Mouse (Mus musculus) myocyte (in vitro differentiated cells): ENCODE data around the gene Cacng8.

Source experiments
- CEBPB ChIP-seq: IDR thresholded peaks from 2 replicates; pipeline ENCODE4 v1.6.1; 2011; ENCODE audit warnings: mild to moderate bottlenecking, moderate library complexity; ENCODE audit not compliant: poor library complexity, insufficient read depth, severe bottlenecking
- MAX ChIP-seq: IDR thresholded peaks from one replicate; pipeline ENCODE4 v1.6.1; 2011; ENCODE audit warnings: low read depth, mild to moderate bottlenecking, control low read depth
- MYOD1 ChIP-seq, 3 experiments: IDR thresholded peaks; one replicate each; pipeline ENCODE4 v1.6.1; 2011; ENCODE audit warnings: control low read depth in 2 of 3, low read depth in 2 of 3, mild to moderate bottlenecking in 2 of 3, moderate library complexity in 1 of 3; ENCODE audit not compliant: insufficient read length in 2 of 3, control insufficient read depth in 1 of 3
- POLR2A ChIP-seq: IDR thresholded peaks from one replicate; pipeline ENCODE4 v1.6.1; 2011; ENCODE audit warnings: low read depth, mild to moderate bottlenecking, control low read depth, moderate library complexity; ENCODE audit not compliant: insufficient read length
- POLR2AphosphoS2 ChIP-seq: IDR thresholded peaks from one replicate; pipeline ENCODE4 v1.6.1; 2011; ENCODE audit warnings: low read depth, control low read depth; ENCODE audit not compliant: insufficient read length
- REST ChIP-seq: IDR thresholded peaks from one replicate; pipeline ENCODE4 v1.6.1; 2011; ENCODE audit warnings: mild to moderate bottlenecking, control low read depth, moderate library complexity; ENCODE audit not compliant: insufficient read depth, insufficient read length
- TCF3 ChIP-seq: IDR thresholded peaks from one replicate; pipeline ENCODE4 v1.6.1; 2011; ENCODE audit warnings: low read depth, control low read depth; ENCODE audit not compliant: insufficient read length
- USF1 ChIP-seq: IDR thresholded peaks from one replicate; pipeline ENCODE4 v1.6.1; 2011; ENCODE audit warnings: low read depth, mild to moderate bottlenecking, control low read depth, moderate library complexity

DNA sequence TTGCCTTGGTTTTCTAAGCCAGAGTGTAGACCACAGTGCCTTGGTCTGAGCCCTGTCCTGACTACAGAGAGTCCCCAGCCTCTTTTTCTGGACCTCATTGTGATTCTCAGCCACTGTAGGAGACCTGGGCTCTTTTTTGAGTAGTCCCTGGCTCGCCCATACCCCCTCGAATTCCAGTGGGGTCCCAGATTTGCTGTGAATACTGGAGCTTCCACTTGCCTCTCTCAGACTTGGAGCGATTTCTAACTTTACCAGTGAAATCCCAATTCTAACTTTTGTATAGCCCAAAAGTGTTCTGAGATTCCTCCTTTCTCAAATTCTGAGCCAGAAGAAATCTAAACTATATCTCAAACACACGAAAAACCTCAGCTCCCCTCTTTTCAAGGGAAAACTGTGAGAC is 33.4 kb downstream of the Cacng8 start, which contains the start of gene Cacng6:
- no peak for TF ChIP-seq POLR2A
- TF ChIP-seq POLR2AphosphoS2, result no peak
- no peak for TF ChIP-seq USF1
- TF ChIP-seq TCF3, result no peak
- TF ChIP-seq REST, result no peak
- TF ChIP-seq MYOD1 (IDR thresholded peaks at IDR 0.05; ENCODE audit: control insufficient read depth in 1 of 3, insufficient read length in 2 of 3, low read depth in 2 of 3), result no peak
- no peak for TF ChIP-seq CEBPB
- no peak for TF ChIP-seq MAX
